Mouse (Mus musculus): ENCODE measurements around the gene Slc46a3.

Gene Slc46a3

DNA sequence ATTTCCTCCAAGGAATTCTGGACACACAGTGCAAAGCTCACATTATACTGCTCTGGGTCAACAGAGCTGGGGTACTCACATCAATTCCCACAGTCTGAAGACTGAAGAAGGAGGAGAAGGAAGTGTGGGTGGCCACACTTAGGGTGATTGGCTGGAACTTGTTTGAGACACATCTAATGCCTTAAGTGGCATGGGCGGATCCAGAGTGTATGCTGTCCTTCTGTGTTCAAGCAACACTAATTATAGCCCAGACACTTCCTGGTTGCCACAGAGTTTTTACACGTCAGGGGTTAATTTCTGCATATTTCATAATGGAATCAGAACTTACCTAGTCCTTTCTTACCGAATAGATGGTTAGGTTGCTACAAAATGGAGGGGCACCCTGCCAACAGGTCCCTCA is 49.3 kb downstream of the Slc46a3 start:
- DNase-seq (ENCODE audit: low spot score in 2 of 2): no peak

DNA sequence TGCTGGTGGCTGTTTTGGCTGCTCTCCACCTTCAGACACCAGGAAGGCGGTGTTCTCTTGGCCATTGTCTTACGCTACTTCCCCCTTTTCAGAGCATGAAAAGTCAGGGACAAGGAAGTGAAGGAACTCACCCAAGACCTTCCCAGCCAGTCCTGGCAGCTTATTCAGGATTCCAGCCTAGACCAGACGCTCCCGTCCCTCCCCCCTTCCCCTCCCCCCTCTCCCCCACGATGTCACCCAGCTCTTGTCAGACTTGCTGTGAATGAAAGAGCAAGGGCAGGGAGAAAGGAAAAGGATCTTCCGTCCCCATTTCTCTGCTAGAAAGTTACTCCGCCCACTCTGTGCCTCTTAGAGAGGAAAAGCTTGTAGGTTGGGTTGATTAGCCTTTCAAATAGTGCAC is 51.3 kb downstream of the Slc46a3 start:
- DNase-seq (ENCODE audit: low spot score in 2 of 2): no peak

GRCm38 (mm10) chr5:147839418-147839817 is 55.2 kb downstream of the Slc46a3 start:
- DNase-seq (ENCODE audit: low spot score in 2 of 2): no peak

DNA sequence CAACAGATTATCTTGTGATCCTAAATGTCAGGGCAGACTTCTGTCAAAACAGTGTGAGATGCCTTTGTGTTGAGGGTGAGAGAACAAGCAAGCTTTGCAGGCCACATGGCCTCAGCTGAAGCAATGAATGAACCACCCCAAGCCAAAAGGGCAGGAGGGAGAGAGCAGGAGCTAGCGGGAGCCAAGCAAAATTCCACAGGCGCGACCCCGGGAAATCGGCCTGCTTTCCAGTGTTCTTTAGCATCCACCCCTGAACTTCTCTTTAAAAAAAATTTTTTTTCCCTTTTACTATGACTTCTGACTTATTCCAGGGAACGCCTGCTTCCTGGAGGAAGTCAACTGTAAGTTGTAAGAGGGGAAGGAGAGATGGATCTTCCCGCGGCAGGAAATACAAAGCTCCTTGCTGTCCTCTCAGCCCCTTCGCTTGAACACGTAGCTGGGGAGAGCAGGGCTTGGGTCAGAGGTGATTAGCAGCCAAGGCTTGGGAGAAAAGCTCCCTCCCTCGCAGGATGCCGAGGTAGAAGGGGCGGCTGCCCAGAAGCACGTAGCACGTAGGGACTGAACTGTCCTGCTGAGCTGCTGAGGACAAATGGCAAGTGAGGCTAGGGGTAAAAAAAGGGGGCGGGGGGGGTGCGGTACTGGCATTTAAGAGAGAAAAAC is 59.6 kb downstream of the Slc46a3 start:
- DNase-seq (ENCODE audit: low spot score in 2 of 2): no peak

DNA sequence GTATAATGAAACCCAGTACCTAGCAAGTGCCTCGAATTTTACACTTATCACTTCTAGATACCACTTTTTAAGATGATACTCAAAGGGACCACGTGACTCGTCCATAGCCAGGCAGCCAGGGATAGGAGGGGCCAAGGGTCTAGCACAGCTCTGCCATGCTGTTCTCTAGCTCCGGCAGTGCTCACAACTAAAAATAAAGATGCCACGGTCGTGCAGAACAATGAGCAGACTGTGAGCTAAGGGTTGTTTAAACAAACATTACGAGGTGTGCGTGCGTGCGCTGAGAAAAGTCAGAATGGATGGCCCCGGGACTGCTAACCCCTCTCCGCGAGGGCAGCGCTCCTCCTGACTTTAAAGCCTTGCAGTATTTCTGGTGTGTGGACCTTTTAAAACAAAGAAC is 61.8 kb downstream of the Slc46a3 start:
- no peak for DNase-seq (ENCODE audit: low spot score in 2 of 2)

DNA sequence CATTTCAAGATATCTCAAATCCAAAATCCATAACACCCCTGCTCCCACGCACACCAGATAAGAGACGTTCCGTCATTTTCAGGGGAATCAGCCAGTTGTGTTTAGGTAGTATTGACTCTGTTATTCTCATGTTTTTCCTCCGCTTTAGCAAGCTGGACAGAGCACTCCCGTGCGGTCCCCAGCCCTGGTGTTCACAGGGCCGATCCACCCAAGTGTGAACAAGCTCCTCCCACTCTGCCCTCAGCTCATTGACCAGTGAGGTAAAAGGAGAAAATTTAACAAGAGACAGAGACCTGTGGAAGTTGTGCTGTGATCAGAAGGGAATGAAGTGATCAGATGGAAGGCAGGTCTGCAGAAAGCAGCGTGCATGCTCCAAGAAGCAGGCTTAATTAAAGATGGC is 65.8 kb downstream of the Slc46a3 start:
- no peak for DNase-seq (ENCODE audit: low spot score in 2 of 2)
